Mouse (Mus musculus) megakaryocyte-erythroid progenitor cell, adult 5 weeks (primary cell): ENCODE measurements around the gene Tnfsf4. TPM values are rescaled to one million over a fixed set of nuclear protein-coding genes. Genes with fewer than 3 reads are reported as not detected.

Source experiments
- polyA plus RNA-seq: library from polyadenylated mRNA; stranded (reverse); fragments of >175 nt; gene quantifications from 2 replicates; pipeline ENCODE4 v1.2.3, GENCODE M21; 2012

Tnfsf4 gene
- polyA plus RNA-seq, result 0.03 TPM in 1 of 2 replicates, not detected in the other

DNA sequence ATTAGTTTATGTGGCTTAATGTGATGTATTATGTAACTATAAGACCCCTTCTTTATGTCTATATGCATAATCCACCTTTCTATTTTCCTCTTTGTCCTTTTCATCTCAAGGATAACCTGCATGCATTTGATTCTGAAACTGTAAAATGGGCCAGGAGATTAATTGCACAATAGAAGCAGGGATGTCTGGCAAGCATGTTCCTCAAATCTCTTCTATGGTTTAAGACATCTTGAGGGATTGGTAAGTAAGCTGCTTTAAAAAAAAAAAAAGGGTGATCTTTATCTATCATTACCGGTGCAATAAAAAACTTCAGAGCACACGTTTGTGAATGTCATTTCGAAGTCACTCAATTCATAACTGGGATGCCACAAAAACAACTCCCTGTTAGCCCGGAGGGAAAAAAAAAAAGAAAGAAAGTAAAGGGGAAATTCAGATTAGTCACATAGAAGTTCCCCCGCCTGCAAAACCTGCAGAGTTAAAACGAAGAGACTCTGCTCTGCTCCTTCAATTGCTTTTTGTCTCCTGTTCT lies at the start of gene Tnfsf4:
Gene Tnfsf4 (plus strand): TSS at position 479 of the 529 bp plus-strand sequence.

Other genes with a start within 250 kb of the Tnfsf4 start
- gene Tex50, start 236.1 kb upstream of the Tnfsf4 start, polyA plus RNA-seq, result not detected in 2 replicates
- gene Prdx6, start 144.2 kb upstream of the Tnfsf4 start, polyA plus RNA-seq, result 29.8 and 39.8 TPM in 2 replicates
- gene Tnfsf18, start 99.2 kb downstream of the Tnfsf4 start, polyA plus RNA-seq, result not detected in 2 replicates